Mouse (Mus musculus) lung, adult 2 months (tissue): ENCODE results near the gene Ppm1h. TPM values are rescaled to one million over a fixed set of nuclear protein-coding genes. Genes with fewer than 3 reads are reported as not detected.

Experiments used
- DNase-seq: peaks from one replicate; pipeline ENCODE4 v3.0.0; 2022
- H3K4me1 ChIP-seq: fragments of 200-500 bp; 2 replicates; pipeline ENCODE4 v1.6.1; 2011; ENCODE audit warnings: low read length; ENCODE audit not compliant: control insufficient read depth, insufficient read depth
- H3K4me3 ChIP-seq: fragments of 200-500 bp; replicated peaks from 2 replicates; pipeline ENCODE3; 2011; ENCODE audit warnings: low read depth, mild to moderate bottlenecking, control low read depth, low read length; ENCODE audit errors: extremely low read depth
- CTCF ChIP-seq: fragments of 200-500 bp; IDR thresholded peaks from 2 replicates; pipeline ENCODE4 v1.5.1; 2011; ENCODE audit warnings: mild to moderate bottlenecking, low read length, control low read depth; ENCODE audit not compliant: insufficient read depth
- POLR2A ChIP-seq: fragments of 200-500 bp; IDR thresholded peaks from 2 replicates; pipeline ENCODE4 v1.6.1; 2011; ENCODE audit warnings: low read depth, mild to moderate bottlenecking, control low read depth, low read length, borderline replicate concordance; ENCODE audit errors: extremely low read depth
- WGBS: fragments of 180-500 bp; shearing (Covaris S2); methylation state at CpG from one replicate; pipeline ENCODE4 v1.1.7; 2018; 5-methylcytosine and 5-hydroxymethylcytosine counted together
- polyA plus RNA-seq: library from polyadenylated mRNA; depleted of rRNA; stranded (reverse); fragments of >200 nt; gene quantifications from 2 replicates; pipeline ENCODE4 v1.2.3, GENCODE M21; 2012

Ppm1h gene
- polyA plus RNA-seq, 1 experiment = 9.2 TPM

GRCm38 (mm10) chr10:122718951-122719350 lies 40.4 kb downstream of the Ppm1h start:
- no peak for DNase-seq
- no peak for TF ChIP-seq POLR2A
- no peak for TF ChIP-seq CTCF
- 81% methylated on average over 7 of the region's 7 CpGs for WGBS
- no peak overlapping the region for H3K4me3 ChIP-seq
- H3K4me1 ChIP-seq = no peaks in the 10 kb centered on the region

GRCm38 (mm10) chr10:122722111-122722510 lies 43.5 kb downstream of the Ppm1h start:
- WGBS = 63% methylated on average over 6 of the region's 6 CpGs
- H3K4me3 ChIP-seq = no peak overlapping the region
- TF ChIP-seq POLR2A (no peak), CTCF (no peak)
- no peaks in the 10 kb centered on the region for H3K4me1 ChIP-seq
- no peak for DNase-seq

DNA sequence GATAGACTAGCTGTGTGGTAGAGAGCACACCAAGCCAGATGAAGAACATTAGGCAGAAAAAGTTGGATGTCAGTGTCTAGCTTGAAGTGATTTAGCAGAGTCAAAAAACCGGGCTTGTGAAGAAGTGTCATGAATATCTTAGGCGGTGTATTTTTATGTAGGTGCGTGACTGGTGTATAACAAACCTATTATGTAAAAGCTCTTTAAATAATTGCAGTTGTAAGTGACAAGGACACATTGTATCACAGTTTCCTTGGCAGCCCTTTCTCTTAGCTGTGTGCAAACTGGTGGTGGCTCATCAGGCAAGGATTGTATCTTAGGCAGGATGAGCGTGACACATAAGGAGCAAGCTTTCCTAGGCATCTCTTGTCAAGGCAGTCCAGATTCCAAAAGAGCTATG lies 46.1 kb downstream of the Ppm1h start:
- WGBS = 85% methylated on average over 4 of the region's 4 CpGs
- Histone ChIP-seq H3K4me3 (no peak overlapping the region), H3K4me1 (no peaks in the 10 kb centered on the region)
- TF ChIP-seq POLR2A = no peak
- no peak for TF ChIP-seq CTCF
- no peak for DNase-seq

DNA sequence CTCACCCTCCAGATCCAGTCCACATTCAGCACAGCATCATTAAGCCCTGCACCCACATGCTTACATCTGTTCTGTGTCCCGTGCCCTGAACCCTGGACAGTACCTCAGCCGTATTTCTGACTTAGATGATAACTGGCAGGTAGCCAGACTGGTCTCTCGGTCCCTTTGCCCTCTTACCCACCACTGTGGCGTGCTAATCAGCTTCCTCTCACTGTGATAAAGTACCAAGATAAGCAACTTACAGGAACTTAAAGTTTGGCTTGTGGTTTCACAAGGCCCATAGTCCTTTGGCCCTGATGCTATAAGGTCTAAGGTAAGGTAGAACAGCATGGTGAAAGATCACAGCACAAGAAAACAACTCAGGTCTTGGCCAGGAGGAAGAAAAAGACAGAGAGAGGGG lies 48.7 kb downstream of the Ppm1h start:
- no peaks in the 10 kb centered on the region for H3K4me1 ChIP-seq
- WGBS = 21% methylated on average over 4 of the region's 4 CpGs
- H3K4me3 ChIP-seq = no peak overlapping the region
- no peak for DNase-seq
- TF ChIP-seq POLR2A = no peak
- no peak for TF ChIP-seq CTCF

GRCm38 (mm10) chr10:122728172-122728571 lies 49.6 kb downstream of the Ppm1h start:
- WGBS = 84% methylated on average over 2 of the region's 2 CpGs
- no peak for TF ChIP-seq POLR2A
- TF ChIP-seq CTCF = no peak
- DNase-seq = no peak
- no peak overlapping the region for H3K4me3 ChIP-seq
- no peaks in the 10 kb centered on the region for H3K4me1 ChIP-seq

DNA sequence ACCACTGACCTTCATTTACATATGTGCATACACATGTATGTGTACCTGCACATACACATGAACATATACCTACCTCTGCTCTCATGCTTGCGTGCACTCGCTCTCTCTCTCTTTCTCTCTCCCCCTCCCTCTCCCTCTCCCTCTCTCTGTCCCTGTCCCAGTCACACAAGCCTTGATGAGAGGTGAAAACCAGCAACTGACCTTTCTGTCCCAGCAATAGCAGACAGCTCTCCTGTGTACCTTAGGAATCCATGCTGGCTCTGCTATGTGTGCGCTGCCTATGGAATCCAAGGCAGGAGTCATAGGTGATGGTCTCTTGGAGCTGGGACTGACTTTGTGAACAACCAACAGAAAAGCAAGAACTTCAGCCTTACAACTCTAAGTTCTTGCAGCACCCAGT lies 53.6 kb downstream of the Ppm1h start:
- no peak for DNase-seq
- WGBS = 97% methylated on average over 3 of the region's 3 CpGs
- TF ChIP-seq CTCF = no peak
- TF ChIP-seq POLR2A = no peak

GRCm38 (mm10) chr10:122734521-122734920 lies 56.0 kb downstream of the Ppm1h start:
- WGBS = 78% methylated on average over 4 of the region's 4 CpGs
- TF ChIP-seq POLR2A = no peak
- no peak for TF ChIP-seq CTCF
- Histone ChIP-seq H3K4me1 (no peaks in the 10 kb centered on the region; the same call in 1 of the 2 replicates), H3K4me3 (no peak overlapping the region)
- no peak for DNase-seq

More for the DNA sequence above, 53.6 kb downstream of the Ppm1h start:
- Histone ChIP-seq H3K4me3 (no peak overlapping the region), H3K4me1 (no peaks in the 10 kb centered on the region; the same call in 1 of the 2 replicates)

DNA sequence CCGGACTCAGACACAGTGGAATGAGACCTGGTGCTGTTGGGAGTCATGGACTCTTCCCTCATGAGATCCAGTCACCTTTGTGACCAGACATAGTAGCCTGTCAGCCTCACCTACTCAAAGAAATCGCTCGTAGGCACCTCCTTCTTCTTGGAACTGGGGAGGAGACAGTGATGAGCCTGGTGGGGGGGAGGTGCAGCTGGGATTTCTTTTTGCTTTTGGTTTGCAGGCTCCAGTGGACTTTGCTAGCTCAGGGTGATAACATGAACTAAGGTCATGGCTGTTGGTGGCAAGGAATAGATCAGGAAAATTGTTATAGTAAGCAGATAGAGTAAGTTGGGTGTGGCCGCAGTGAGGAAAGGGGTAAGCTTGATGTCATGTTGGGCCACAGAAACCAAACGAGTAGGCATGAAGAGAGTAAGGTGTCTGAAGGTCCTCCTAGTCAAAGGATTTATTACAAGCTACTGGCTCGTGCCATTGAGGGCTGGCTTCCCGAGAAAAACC lies 56.8 kb downstream of the Ppm1h start:
- H3K4me3 ChIP-seq = no peak overlapping the region
- no peak for DNase-seq
- no peak for TF ChIP-seq CTCF
- no peak for TF ChIP-seq POLR2A
- 86% methylated on average over 7 of the region's 7 CpGs for WGBS
- no peaks in the 10 kb centered on the region; the same call in 1 of the 2 replicates for H3K4me1 ChIP-seq

GRCm38 (mm10) chr10:122736835-122737234 lies 58.3 kb downstream of the Ppm1h start:
- 73% methylated on average over 4 of the region's 4 CpGs for WGBS
- Histone ChIP-seq H3K4me1 (no peaks in the 10 kb centered on the region; the same call in 1 of the 2 replicates), H3K4me3 (no peak overlapping the region)
- no peak for DNase-seq
- TF ChIP-seq CTCF (no peak), POLR2A (no peak)

- 75% methylated on average over 10 of the region's 10 CpGs for WGBS
- no peak overlapping the region for H3K4me3 ChIP-seq
- peaks cover 2% of the 10 kb centered on the region for H3K4me1 ChIP-seq
- TF ChIP-seq POLR2A = no peak
- no peak for TF ChIP-seq CTCF
- DNase-seq = no peak
Observed at GRCm38 (mm10) chr10:122738526-122738925, 60.0 kb downstream of the Ppm1h start.

DNA sequence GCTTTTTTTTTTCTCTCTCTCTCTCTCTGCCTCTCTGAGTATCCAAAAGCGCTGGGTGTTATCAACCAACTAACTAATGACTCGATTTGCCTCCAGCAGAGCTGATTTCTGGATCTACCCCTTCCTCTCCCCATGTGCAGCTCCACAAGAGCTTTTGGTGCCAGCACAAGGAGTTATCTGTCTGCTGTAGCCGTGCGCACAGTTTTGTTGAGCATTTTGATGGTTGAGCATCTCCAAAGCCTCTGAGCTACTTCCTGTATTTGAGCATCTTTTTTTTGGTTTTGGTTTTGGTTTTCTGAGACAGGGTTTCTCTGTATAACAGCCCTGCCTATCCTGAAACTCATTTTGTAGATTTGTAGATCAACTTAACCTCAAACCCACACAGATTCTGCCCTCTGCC lies 60.5 kb downstream of the Ppm1h start:
- H3K4me3 ChIP-seq = no peak overlapping the region
- 76% methylated on average over 4 of the region's 4 CpGs for WGBS
- TF ChIP-seq CTCF (no peak), POLR2A (no peak)
- DNase-seq = no peak
- peaks cover 3% of the 10 kb centered on the region for H3K4me1 ChIP-seq
